Mouse (Mus musculus) heart, embryonic 14.5 days (tissue): Measurements from ENCODE around the gene Prkg1. TPM values are rescaled to one million over a fixed set of nuclear protein-coding genes. Genes with fewer than 3 reads are reported as not detected.

ENCODE experiments used
- ATAC-seq: fragments of 200-750 bp; cut with Nextera tagmentation; 2 replicates; pipeline ENCODE4 v1.8.0; 2017; ENCODE audit warnings: low read depth, moderate TSS enrichment; ENCODE audit not compliant: insufficient number of reproducible peaks, insufficient read depth, low FRiP score
- H3K27ac ChIP-seq, 2 experiments: fragments of 200-500 bp in 1 of 2; fragments of 300-500 bp in 1 of 2; sonication (generic) in 1 of 2; replicated peaks in 1 of 2; 2 replicates each; pipeline ENCODE4 v1.5.1; 2012 to 2014; ENCODE audit warnings: low read depth in 2 of 2, low read length in 2 of 2, control low read depth in 1 of 2, mild to moderate bottlenecking in 1 of 2, mixed read lengths in 1 of 2; ENCODE audit not compliant: control insufficient read depth in 1 of 2, insufficient read depth in 1 of 2
- H3K27me3 ChIP-seq: fragments of 300-500 bp; sonication (generic); 2 replicates; pipeline ENCODE4 v1.6.1; 2014; ENCODE audit warnings: mild to moderate bottlenecking, low read length, control low read depth; ENCODE audit not compliant: control insufficient read depth, insufficient read depth
- H3K36me3 ChIP-seq: fragments of 300-500 bp; sonication (generic); 2 replicates; pipeline ENCODE4 v1.6.1; 2014; ENCODE audit warnings: mild to moderate bottlenecking, control low read depth, low read length, mixed read lengths; ENCODE audit not compliant: control insufficient read depth, insufficient read depth
- H3K4me1 ChIP-seq, 2 experiments: fragments of 200-500 bp in 1 of 2; fragments of 300-500 bp in 1 of 2; sonication (generic) in 1 of 2; 2 replicates each; pipeline ENCODE4 v1.6.1; 2012 to 2014; ENCODE audit warnings: low read length in 2 of 2, control low read depth in 1 of 2, mixed read lengths in 1 of 2; ENCODE audit not compliant: control insufficient read depth in 2 of 2, insufficient read depth in 2 of 2
- H3K4me2 ChIP-seq: fragments of 300-500 bp; sonication (generic); 2 replicates; pipeline ENCODE4 v1.6.1; 2014; ENCODE audit warnings: mild to moderate bottlenecking, low read length
- H3K4me3 ChIP-seq, 2 experiments: fragments of 200-500 bp in 1 of 2; fragments of 300-500 bp in 1 of 2; sonication (generic) in 1 of 2; 2 replicates each; pipeline ENCODE4 v1.5.1; 2012 to 2014; ENCODE audit warnings: low read length in 2 of 2, mild to moderate bottlenecking in 2 of 2, control low read depth in 1 of 2, low read depth in 1 of 2, moderate library complexity in 1 of 2; ENCODE audit not compliant: control insufficient read depth in 1 of 2, insufficient read depth in 1 of 2
- H3K9ac ChIP-seq: fragments of 300-500 bp; sonication (generic); 2 replicates; pipeline ENCODE4 v1.6.1; 2014; ENCODE audit warnings: mild to moderate bottlenecking, low read length
- H3K9me3 ChIP-seq: fragments of 300-500 bp; sonication (generic); 2 replicates; pipeline ENCODE4 v1.6.1; 2016; ENCODE audit warnings: low read length, control low read depth; ENCODE audit not compliant: control insufficient read depth
- WGBS: fragments of 180-500 bp; shearing (Covaris S2); extraction: QIAGEN DNeasy Blood & Tissue Kit; methylation state at CpG from one replicate; pipeline ENCODE4 v1.1.7; 2014; 5-methylcytosine and 5-hydroxymethylcytosine counted together
- polyA plus RNA-seq: library from polyadenylated mRNA; unstranded; fragments of >200 nt; fragmentation: Nextera tagmentation; extraction: Ambion mirVana; gene quantifications from 2 replicates; pipeline ENCODE4 v1.2.1, GENCODE M21; 2014

Prkg1 gene
- polyA plus RNA-seq, 1 experiment from 2014 or later, result 9.6 TPM

DNA sequence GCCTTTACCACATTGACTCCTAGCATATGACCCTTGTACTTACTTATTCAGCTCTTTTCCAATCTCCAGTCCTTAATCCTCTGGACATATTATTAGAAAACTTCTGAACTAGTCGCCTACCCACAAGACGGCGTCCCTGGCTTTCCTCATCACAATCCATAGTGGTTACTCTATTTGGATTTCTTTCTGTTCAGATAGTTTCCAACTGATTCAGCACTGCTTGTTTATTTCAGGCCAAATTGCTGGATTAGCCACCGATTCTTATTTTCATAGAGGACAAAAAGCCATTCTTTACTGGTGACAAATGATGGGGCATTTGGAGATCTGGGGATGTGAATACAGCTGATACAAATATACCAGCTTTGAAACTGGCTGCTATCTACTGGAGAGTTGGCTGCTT, 267.4 kb downstream of the Prkg1 start:
- no peak overlapping the region for H3K4me3 ChIP-seq
- no peak overlapping the region for H3K4me2 ChIP-seq
- WGBS, result 77% methylated on average over 4 of the region's 4 CpGs
- no peak for ATAC-seq
- H3K9me3 ChIP-seq, result no peaks in the 10 kb centered on the region
- H3K4me1 ChIP-seq, result no peaks in the 10 kb centered on the region
- H3K9ac ChIP-seq, result no peak overlapping the region
- H3K27ac ChIP-seq, result no peak overlapping the region
- no peaks in the 10 kb centered on the region for H3K36me3 ChIP-seq
- H3K27me3 ChIP-seq, result no peaks in the 10 kb centered on the region

DNA sequence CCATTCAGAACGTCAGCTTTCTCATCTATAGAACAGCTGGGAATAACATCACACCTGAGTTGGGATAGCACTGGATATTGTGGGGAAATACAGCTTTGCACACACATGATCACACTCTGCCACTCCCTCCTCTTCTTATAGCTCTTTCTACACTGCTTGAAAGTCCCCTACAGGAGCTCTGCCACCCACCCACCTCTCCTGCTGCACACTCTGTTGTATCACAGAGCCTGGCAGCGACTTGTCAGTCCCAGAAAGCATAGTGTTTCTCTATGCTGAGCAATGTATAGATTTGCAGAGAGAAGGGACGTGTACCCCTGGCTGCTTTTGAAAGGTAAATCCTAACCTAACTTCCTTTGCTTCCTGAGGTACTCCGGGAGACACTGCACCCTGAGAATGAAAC, 275.2 kb downstream of the Prkg1 start:
- Histone ChIP-seq H3K4me1 (no peaks in the 10 kb centered on the region), H3K27me3 (no peaks in the 10 kb centered on the region), H3K4me3 (no peak overlapping the region), H3K9me3 (no peaks in the 10 kb centered on the region), H3K4me2 (no peak overlapping the region), H3K9ac (no peak overlapping the region), H3K27ac (no peak overlapping the region), H3K36me3 (no peaks in the 10 kb centered on the region)
- no peak for ATAC-seq
- 61% methylated on average over 4 of the region's 4 CpGs for WGBS

DNA sequence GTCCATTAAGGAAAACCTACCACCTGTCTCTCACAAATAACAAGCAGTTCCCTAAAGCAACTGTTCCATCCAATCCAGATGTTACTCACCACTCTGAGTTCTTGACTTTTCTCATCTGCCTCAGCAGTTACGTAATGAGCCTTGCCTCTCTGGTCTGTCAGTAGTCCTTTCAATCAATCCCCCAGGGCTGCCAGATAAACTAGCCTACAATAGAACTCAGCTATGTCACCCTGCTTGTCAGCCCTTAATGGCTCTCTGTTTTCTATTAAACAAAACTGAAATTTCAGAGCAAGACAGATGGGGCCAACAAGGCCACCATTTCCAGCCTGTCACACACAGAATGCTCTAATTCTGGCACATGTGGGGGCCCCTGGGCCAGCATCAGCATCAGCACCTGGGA, 293.1 kb downstream of the Prkg1 start:
- WGBS, result 39% methylated on average over 1 of the region's 1 CpGs

DNA sequence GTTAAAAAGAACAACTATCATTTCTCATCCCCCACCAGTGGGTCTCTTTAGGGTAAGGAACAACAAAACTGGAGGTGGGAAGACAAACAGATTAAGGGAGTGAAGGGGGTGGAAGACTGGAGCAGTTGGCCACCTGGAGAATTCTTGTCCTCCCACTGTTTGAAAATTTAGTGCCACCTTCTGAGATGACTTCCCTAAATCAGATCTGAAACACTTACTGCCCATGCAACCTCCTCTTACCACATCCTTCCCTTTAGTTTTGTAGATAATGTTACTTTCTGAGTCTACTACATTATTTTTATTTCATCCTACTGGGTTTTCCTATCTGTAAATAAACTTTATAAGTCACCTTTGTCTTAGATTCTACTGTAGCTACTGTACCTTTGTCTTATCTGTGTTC, 304.6 kb downstream of the Prkg1 start:
- ATAC-seq, result no peak
- H3K9me3 ChIP-seq, result no peaks in the 10 kb centered on the region
- H3K27me3 ChIP-seq, result no peaks in the 10 kb centered on the region
- H3K27ac ChIP-seq, result no peak overlapping the region
- H3K9ac ChIP-seq, result no peak overlapping the region
- H3K4me1 ChIP-seq, result no peaks in the 10 kb centered on the region
- no peak overlapping the region for H3K4me3 ChIP-seq
- no peak overlapping the region for H3K4me2 ChIP-seq
- no peaks in the 10 kb centered on the region for H3K36me3 ChIP-seq

More for the DNA sequence above, 293.1 kb downstream of the Prkg1 start:
- H3K36me3 ChIP-seq, result no peaks in the 10 kb centered on the region
- no peak overlapping the region for H3K4me2 ChIP-seq
- no peaks in the 10 kb centered on the region for H3K9me3 ChIP-seq
- no peak overlapping the region for H3K9ac ChIP-seq
- H3K27ac ChIP-seq, result no peak overlapping the region
- peaks cover 0 to 3% of the 10 kb centered on the region in 2 experiments; a peak in 2 of 4 replicates for H3K4me1 ChIP-seq
- no peak for ATAC-seq
- H3K4me3 ChIP-seq, result no peak overlapping the region
- H3K27me3 ChIP-seq, result no peaks in the 10 kb centered on the region

DNA sequence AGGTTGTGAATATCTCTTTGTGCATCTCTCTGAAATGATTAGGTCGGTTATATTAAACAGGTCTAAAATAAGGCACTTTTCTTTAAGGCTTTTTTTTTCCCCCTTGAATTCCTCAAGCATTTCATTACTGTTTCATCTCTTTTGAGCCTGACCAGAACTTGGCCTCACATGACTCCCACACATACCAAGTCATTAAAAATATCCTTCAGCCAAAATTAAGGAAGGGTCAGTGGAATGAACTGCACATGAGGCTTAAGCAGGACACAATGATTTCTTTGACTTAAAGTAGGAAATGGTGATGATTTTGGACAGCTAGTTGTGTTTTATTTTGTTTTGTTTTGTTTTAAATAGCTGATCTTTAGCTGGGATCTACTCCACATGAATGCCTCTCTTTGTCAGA, 320.7 kb downstream of the Prkg1 start:
- no peaks in the 10 kb centered on the region for H3K27me3 ChIP-seq

DNA sequence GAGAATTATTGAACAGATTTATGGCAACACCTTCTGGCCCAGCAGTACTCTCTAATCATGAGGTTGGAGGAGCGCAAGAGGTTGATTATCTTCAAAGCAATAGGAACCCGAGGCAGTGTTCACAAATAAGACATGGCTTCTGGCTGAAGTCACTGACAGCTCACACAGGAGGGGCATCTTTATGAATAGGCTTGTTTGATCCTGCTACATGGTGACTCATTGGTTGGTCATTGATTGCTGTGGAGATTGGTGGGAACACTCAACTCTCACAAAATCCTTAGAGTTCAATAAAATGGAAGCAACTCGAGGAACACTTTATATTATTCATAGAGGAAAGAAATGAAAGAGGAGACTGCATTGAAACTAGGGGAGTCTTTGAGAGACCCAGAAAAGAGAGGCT, 322.5 kb downstream of the Prkg1 start:
- Histone ChIP-seq H3K27me3 (no peaks in the 10 kb centered on the region), H3K36me3 (no peaks in the 10 kb centered on the region), H3K9ac (no peak overlapping the region), H3K9me3 (no peaks in the 10 kb centered on the region), H3K4me3 (no peak overlapping the region), H3K4me2 (no peak overlapping the region), H3K27ac (no peak overlapping the region), H3K4me1 (peaks cover 0 to 2% of the 10 kb centered on the region in 2 experiments; a peak in 1 of 4 replicates)
- no peak for ATAC-seq
- 65% methylated on average over 3 of the region's 3 CpGs for WGBS

More for the DNA sequence above, 320.7 kb downstream of the Prkg1 start:
- Histone ChIP-seq H3K27ac (no peak overlapping the region), H3K4me2 (no peak overlapping the region), H3K4me3 (no peak overlapping the region), H3K36me3 (no peaks in the 10 kb centered on the region), H3K9me3 (no peaks in the 10 kb centered on the region), H3K4me1 (peaks cover 0 to 2% of the 10 kb centered on the region in 2 experiments; a peak in 1 of 4 replicates), H3K9ac (no peak overlapping the region)
- WGBS, result 56% methylated on average over 1 of the region's 1 CpGs
- no peak for ATAC-seq

DNA sequence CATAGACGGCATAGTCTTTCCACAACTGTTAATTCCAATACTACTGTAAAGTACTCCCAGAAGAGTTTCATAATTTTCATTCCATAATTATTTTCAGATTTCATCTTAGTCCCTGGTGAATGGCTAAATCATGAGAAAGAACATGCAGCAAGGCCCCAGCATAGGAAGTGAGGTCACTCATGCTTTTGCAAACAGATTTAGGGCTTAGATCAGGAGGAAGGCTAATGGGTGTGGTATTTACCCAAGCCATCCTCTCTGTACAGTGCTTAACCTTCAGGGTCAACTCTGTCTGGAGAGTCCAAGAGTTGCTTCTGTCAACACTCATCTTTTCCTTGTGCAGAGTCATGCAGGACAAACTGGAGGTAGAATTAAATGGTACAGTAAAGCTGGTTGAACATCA, 331.4 kb downstream of the Prkg1 start:
- WGBS, result 88% methylated on average over 1 of the region's 1 CpGs

DNA sequence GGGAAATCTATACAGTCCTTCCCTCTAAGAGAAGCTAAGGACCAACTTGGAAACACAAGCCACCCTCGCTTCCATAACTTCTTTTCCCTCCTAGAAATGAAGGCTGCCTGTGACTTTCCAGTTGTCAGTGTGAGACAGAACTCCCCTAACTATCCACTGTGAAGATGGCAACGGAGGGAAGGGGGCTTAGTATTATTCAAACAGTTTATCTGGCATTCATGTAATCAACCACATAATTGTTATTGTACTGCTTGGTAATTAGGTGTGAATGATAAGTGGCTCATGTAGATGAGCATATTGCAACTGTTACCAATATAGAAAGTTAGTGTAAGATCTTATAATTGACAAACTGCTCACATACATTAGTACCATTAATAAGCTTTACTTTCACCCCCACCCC, 333.4 kb downstream of the Prkg1 start:
- no peaks in the 10 kb centered on the region for H3K36me3 ChIP-seq
- H3K9me3 ChIP-seq, result peaks cover under 1% of the 10 kb centered on the region; the same call in 1 of the 2 replicates
- no peak overlapping the region for H3K4me2 ChIP-seq
- H3K4me3 ChIP-seq, result no peak overlapping the region
- H3K27ac ChIP-seq, result no peak overlapping the region
- 82% methylated on average over 2 of the region's 2 CpGs for WGBS
- H3K27me3 ChIP-seq, result no peaks in the 10 kb centered on the region
- no peak for ATAC-seq
- no peak overlapping the region for H3K9ac ChIP-seq
- H3K4me1 ChIP-seq, result no peaks in the 10 kb centered on the region

More for the DNA sequence above, 331.4 kb downstream of the Prkg1 start:
- no peak overlapping the region for H3K4me2 ChIP-seq
- H3K36me3 ChIP-seq, result no peaks in the 10 kb centered on the region
- H3K9me3 ChIP-seq, result no peaks in the 10 kb centered on the region
- no peak overlapping the region for H3K27ac ChIP-seq
- ATAC-seq, result no peak
- H3K4me1 ChIP-seq, result no peaks in the 10 kb centered on the region
- H3K9ac ChIP-seq, result no peak overlapping the region
- H3K27me3 ChIP-seq, result no peaks in the 10 kb centered on the region
- no peak overlapping the region for H3K4me3 ChIP-seq
